Mouse (Mus musculus): ENCODE data around the gene Glud1.

DNA sequence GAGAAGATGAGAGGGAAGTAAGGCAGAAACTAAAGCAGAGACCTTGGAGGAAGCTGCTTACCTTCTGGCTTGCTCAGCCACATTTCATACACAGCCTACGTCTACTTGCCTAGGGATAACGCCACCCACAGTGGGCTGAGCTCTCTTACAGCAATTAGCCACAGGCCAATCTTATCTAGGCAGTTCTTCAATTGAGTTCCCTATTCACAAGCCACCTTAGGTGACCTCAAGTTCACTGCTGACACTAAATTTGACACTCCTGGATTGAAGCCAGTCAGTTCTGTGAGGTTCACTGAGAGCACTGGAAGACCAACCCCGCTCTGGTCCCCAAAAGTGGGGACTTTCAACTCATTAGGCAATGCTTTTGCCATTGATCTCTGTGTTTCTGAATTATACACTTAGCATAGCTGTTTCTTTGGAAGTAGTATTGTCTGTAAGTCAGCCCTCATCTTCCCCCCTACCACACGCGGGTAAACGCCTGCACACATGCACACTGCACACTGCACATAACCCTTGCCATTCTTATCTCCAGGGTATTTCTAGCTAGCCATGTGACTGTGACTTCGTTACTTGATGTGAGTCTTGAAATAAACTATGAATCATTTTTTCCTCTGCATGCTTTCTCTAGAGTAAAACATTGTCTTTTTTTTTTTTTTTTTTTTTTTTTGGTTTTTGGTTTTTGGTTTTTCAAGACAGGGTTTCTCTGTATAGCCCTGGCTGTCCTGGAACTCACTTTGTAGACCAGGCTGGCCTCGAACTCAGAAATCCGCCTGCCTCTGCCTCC lies 72.6 kb downstream of the Glud1 start:
- TF ChIP-seq ZNF384 (IDR thresholded peaks at IDR 0.05; ENCODE audit: low read depth, low read length) (no peak), CHD2 (IDR thresholded peaks at IDR 0.05; ENCODE audit: low read depth, low read length) (no peak), MAFK (IDR thresholded peaks at IDR 0.05; ENCODE audit: insufficient read depth, low read depth, low read length) (no peak), HCFC1 (IDR thresholded peaks at IDR 0.05; ENCODE audit: borderline replicate concordance, insufficient read depth, low read length) (no peak)
